Comparison of ENCODE assay signal across 18 mouse cellular contexts in genomic region chr4:83225633-83226360, GRCm38 (mm10).
DNase-seq lines count a peak whose midpoint lies in the region; ATAC-seq and TF ChIP-seq lines count a peak whose summit lies in the region.
"Had no signal": no experiment of that assay in that cellular context is flagged by ENCODE, and none has a peak within 500 bp of the region (broad histone marks: within the 10 kb centered on the region; RNA-seq: fewer than 3 reads in every experiment).

No protein-coding gene starts in this region.

- no peak overlapping the region for H3K9ac ChIP-seq in liver, postnatal 0 days (replicated peaks)
- H3K9ac ChIP-seq: embryonic facial prominence, embryonic 13.5 days; heart, embryonic 15.5 days; lung, embryonic 14.5 days; neural tube, embryonic 13.5 days had no signal

- ATAC-seq in liver, postnatal 0 days = peak; percentile 27; the same call in 1 of the 2 replicates
- ATAC-seq: activated CD4-positive, CD25-positive, alpha-beta regulatory T cell, adult 4 months; Patski had no signal

- no peak overlapping the region for H3K27ac ChIP-seq in heart, embryonic 10.5 days
- no peak overlapping the region for H3K27ac ChIP-seq in liver, postnatal 0 days (ENCODE audit: low read depth)
- H3K27ac ChIP-seq: embryonic facial prominence, embryonic 13.5 days; heart, embryonic 15.5 days; kidney, postnatal 0 days; macrophage; neural tube, embryonic 13.5 days had no signal

- 0 out of 2 replicates have a peak, but pooled peaks cover 3% of the 10 kb centered on the region for H3K27me3 ChIP-seq in heart, embryonic 10.5 days (ENCODE audit: insufficient read depth, poor library complexity, severe bottlenecking)
- H3K27me3 ChIP-seq in liver, postnatal 0 days (ENCODE audit: insufficient read depth, low read length) = no peaks in the 10 kb centered on the region
- H3K27me3 ChIP-seq: embryonic facial prominence, embryonic 13.5 days; heart, embryonic 15.5 days; neural tube, embryonic 13.5 days; Patski had no signal

- 0 out of 2 replicates have a peak overlapping the region, but pooled peaks have one; percentile 13 for H3K4me2 ChIP-seq in liver, postnatal 0 days (ENCODE audit: low read depth, low read length)
- H3K4me2 ChIP-seq: embryonic facial prominence, embryonic 13.5 days; heart, embryonic 15.5 days; lung, embryonic 14.5 days; midbrain, embryonic 11.5 days; neural tube, embryonic 13.5 days had no signal

- no peak overlapping the region for H3K4me3 ChIP-seq in heart, embryonic 10.5 days
- H3K4me3 ChIP-seq in liver, postnatal 0 days (ENCODE audit: low read depth, low read length) = no peak overlapping the region
- H3K4me3 ChIP-seq: embryonic facial prominence, embryonic 13.5 days; heart, embryonic 15.5 days; neural tube, embryonic 13.5 days had no signal

- 79% methylated on average over 8 of the region's 8 CpGs for WGBS in heart, embryonic 10.5 days
- WGBS in liver, postnatal 0 days (ENCODE audit: insufficient replicate concordance) = 72% methylated on average over 8 of the region's 8 CpGs

- intact Hi-C loops in heart, postnatal 14 days (cut with DNase I) = no loop called here

- no peak for TF ChIP-seq CTCF in liver, postnatal 0 days (IDR thresholded peaks at IDR 0.05; ENCODE audit: low read depth)

- no peak for TF ChIP-seq EP300 in liver, postnatal 0 days (IDR thresholded peaks at IDR 0.05; ENCODE audit: low read depth)

- H3K4me1 ChIP-seq in heart, embryonic 10.5 days = no peaks in the 10 kb centered on the region; the same call in 1 of the 2 replicates
- no peaks in the 10 kb centered on the region for H3K4me1 ChIP-seq in liver, postnatal 0 days (ENCODE audit: insufficient read depth)
- H3K4me1 ChIP-seq: neural tube, embryonic 13.5 days had no signal

- H3K36me3 ChIP-seq in heart, embryonic 10.5 days = no peaks in the 10 kb centered on the region
- H3K36me3 ChIP-seq in liver, postnatal 0 days (replicated peaks; ENCODE audit: insufficient read depth, low read length) = no peaks in the 10 kb centered on the region
- H3K36me3 ChIP-seq: embryonic facial prominence, embryonic 13.5 days; heart, embryonic 15.5 days; neural tube, embryonic 13.5 days had no signal

- DNase-seq in heart, embryonic 10.5 days (ENCODE audit: low spot score) = peak; percentile 47
- no peak for DNase-seq in heart, postnatal 14 days
- no peak for DNase-seq in liver, postnatal 0 days
- DNase-seq in liver = no peak
- peak; percentile 22 to 33 for DNase-seq in kidney, postnatal 36 days
- no peak for DNase-seq in embryo, embryonic 10 days (ENCODE audit: low spot score)
- no peak for DNase-seq in spleen, adult 12 weeks (ENCODE audit: low spot score)
- DNase-seq: adrenal gland, postnatal 14 days; cerebellum, adult 2 months; lung, embryonic 14.5 days had no signal

- H3K9me3 ChIP-seq in heart, embryonic 10.5 days = no peaks in the 10 kb centered on the region
- H3K9me3 ChIP-seq in liver, postnatal 0 days (ENCODE audit: low read length) = no peaks in the 10 kb centered on the region
- H3K9me3 ChIP-seq: embryonic facial prominence, embryonic 13.5 days; heart, embryonic 15.5 days; neural tube, embryonic 13.5 days had no signal

Comparison
In these comparisons a context has a peak if more than half of its experiments do, and no peak if none do; other contexts are left out.
1. DNase-seq: peak in heart, embryonic 10.5 days (single experiment) and kidney, postnatal 36 days (2 of 2); none in heart, postnatal 14 days (0 of 2), liver, postnatal 0 days (single experiment), liver (single experiment), embryo, embryonic 10 days (single experiment) and spleen, adult 12 weeks (single experiment).